Mouse (Mus musculus): ENCODE measurements around the gene Fabp6.

GRCm38 (mm10) chr11:43569595-43569994 is 31.7 kb downstream of the Fabp6 start:
- TF ChIP-seq CTCF (IDR thresholded peaks at IDR 0.05; ENCODE audit: control insufficient read depth, insufficient read depth, low read length) (no peak), POLR2A (IDR thresholded peaks at IDR 0.05; ENCODE audit: borderline replicate concordance, control insufficient read depth, low read depth, low read length) (no peak)
